Mouse (Mus musculus) bone marrow macrophage, adult 2 months (primary cell): ENCODE measurements around the gene Rfx4.

Experiments
- CTCF ChIP-seq: IDR thresholded peaks from 2 replicates; pipeline ENCODE4 v1.5.1; 2012; ENCODE audit warnings: low read depth, mild to moderate bottlenecking, low read length, moderate library complexity
- POLR2A ChIP-seq: IDR thresholded peaks from 2 replicates; pipeline ENCODE4 v1.6.1; 2012; ENCODE audit warnings: mild to moderate bottlenecking, low read depth, low read length, borderline replicate concordance

DNA sequence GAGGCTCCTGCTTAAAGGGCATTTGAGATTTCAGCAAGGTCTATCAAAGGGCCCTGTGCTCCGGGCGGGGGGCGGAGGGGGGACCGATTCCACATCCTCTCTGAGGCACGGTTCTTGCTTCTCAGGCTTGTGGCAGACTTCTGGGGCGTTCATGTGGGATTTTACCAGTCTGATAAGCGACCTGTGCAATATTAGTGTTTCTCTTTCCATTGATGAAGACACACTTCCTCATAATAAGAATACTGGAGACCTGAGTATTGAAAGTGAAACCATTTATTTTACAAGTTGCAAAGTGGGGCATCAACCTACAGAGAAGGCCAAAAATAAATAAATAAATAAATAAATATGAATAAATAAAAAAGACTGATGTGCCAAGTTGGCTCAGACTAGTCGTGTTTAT, 34.5 kb downstream of the Rfx4 start:
- no peak for TF ChIP-seq POLR2A
- no peak for TF ChIP-seq CTCF
